Mouse (Mus musculus): ENCODE results near the gene Fam168b. TPM values are rescaled to one million over a fixed set of nuclear protein-coding genes. Genes with fewer than 3 reads are reported as not detected.

Gene Fam168b
- polyA plus RNA-seq, 1 experiment from 2014 or later, result 143 TPM

GRCm38 (mm10) chr1:34825909-34826308 lies 17.0 kb downstream of the Fam168b start:
- WGBS, result 91% methylated on average over 9 of the region's 9 CpGs

GRCm38 (mm10) chr1:34824208-34824607 lies 18.7 kb downstream of the Fam168b start:
- 90% methylated on average over 8 of the region's 8 CpGs for WGBS
- ATAC-seq, result no peak

More at GRCm38 (mm10) chr1:34825909-34826308, 17.0 kb downstream of the Fam168b start:
- no peaks in the 10 kb centered on the region for H3K9me3 ChIP-seq
- no peak overlapping the region for H3K27ac ChIP-seq
- no peak overlapping the region for H3K4me3 ChIP-seq (replicated peaks)
- H3K4me2 ChIP-seq (replicated peaks), result no peak overlapping the region
- no peak overlapping the region for H3K9ac ChIP-seq (replicated peaks)
- peaks cover 9% of the 10 kb centered on the region; the same call in 1 of the 2 replicates for H3K4me1 ChIP-seq (replicated peaks)
- ATAC-seq, result no peak
- H3K27me3 ChIP-seq, result no peaks in the 10 kb centered on the region
- peaks cover 72% of the 10 kb centered on the region for H3K36me3 ChIP-seq

GRCm38 (mm10) chr1:34823353-34823752 lies 19.5 kb downstream of the Fam168b start:
- no peak overlapping the region for H3K4me3 ChIP-seq (replicated peaks)
- H3K27ac ChIP-seq, result no peak overlapping the region
- H3K9ac ChIP-seq (replicated peaks), result no peak overlapping the region
- no peaks in the 10 kb centered on the region for H3K27me3 ChIP-seq
- H3K4me1 ChIP-seq (replicated peaks), result no peaks in the 10 kb centered on the region
- H3K4me2 ChIP-seq (replicated peaks), result no peak overlapping the region
- no peaks in the 10 kb centered on the region for H3K9me3 ChIP-seq
- peaks cover 87% of the 10 kb centered on the region for H3K36me3 ChIP-seq
- no peak for ATAC-seq
- 92% methylated on average over 6 of the region's 6 CpGs for WGBS

More at GRCm38 (mm10) chr1:34824208-34824607, 18.7 kb downstream of the Fam168b start:
- Histone ChIP-seq H3K9ac (replicated peaks) (no peak overlapping the region), H3K4me3 (replicated peaks) (no peak overlapping the region), H3K27ac (no peak overlapping the region), H3K27me3 (no peaks in the 10 kb centered on the region), H3K4me2 (replicated peaks) (no peak overlapping the region), H3K4me1 (replicated peaks) (no peaks in the 10 kb centered on the region), H3K9me3 (no peaks in the 10 kb centered on the region), H3K36me3 (peaks cover 82% of the 10 kb centered on the region)

GRCm38 (mm10) chr1:34822746-34823145 lies 20.1 kb downstream of the Fam168b start:
- WGBS, result 91% methylated on average over 7 of the region's 7 CpGs
- H3K9ac ChIP-seq (replicated peaks), result no peak overlapping the region
- H3K27ac ChIP-seq, result no peak overlapping the region
- no peaks in the 10 kb centered on the region for H3K4me1 ChIP-seq (replicated peaks)
- no peak overlapping the region for H3K4me2 ChIP-seq (replicated peaks)
- H3K4me3 ChIP-seq (replicated peaks), result no peak overlapping the region
- peaks cover 87% of the 10 kb centered on the region for H3K36me3 ChIP-seq
- H3K9me3 ChIP-seq, result no peaks in the 10 kb centered on the region
- ATAC-seq, result no peak
- H3K27me3 ChIP-seq, result no peaks in the 10 kb centered on the region

- WGBS, result 84% methylated on average over 7 of the region's 7 CpGs
- no peak for ATAC-seq
These were observed 20.9 kb downstream of the Fam168b start for GRCm38 (mm10) chr1:34822003-34822402.

GRCm38 (mm10) chr1:34821411-34821810 lies 21.5 kb downstream of the Fam168b start:
- ATAC-seq, result no peak
- WGBS, result 96% methylated on average over 2 of the region's 2 CpGs
- no peak overlapping the region for H3K4me2 ChIP-seq (replicated peaks)
- H3K36me3 ChIP-seq, result peaks cover 87% of the 10 kb centered on the region
- H3K9ac ChIP-seq (replicated peaks), result no peak overlapping the region
- H3K27ac ChIP-seq, result no peak overlapping the region
- H3K4me1 ChIP-seq (replicated peaks), result no peaks in the 10 kb centered on the region
- no peaks in the 10 kb centered on the region for H3K9me3 ChIP-seq
- H3K4me3 ChIP-seq (replicated peaks), result no peak overlapping the region
- H3K27me3 ChIP-seq, result no peaks in the 10 kb centered on the region

More at GRCm38 (mm10) chr1:34822003-34822402, 20.9 kb downstream of the Fam168b start:
- H3K4me3 ChIP-seq (replicated peaks), result no peak overlapping the region
- no peak overlapping the region for H3K27ac ChIP-seq
- H3K9me3 ChIP-seq, result no peaks in the 10 kb centered on the region
- no peak overlapping the region for H3K4me2 ChIP-seq (replicated peaks)
- no peaks in the 10 kb centered on the region for H3K27me3 ChIP-seq
- no peaks in the 10 kb centered on the region for H3K4me1 ChIP-seq (replicated peaks)
- no peak overlapping the region for H3K9ac ChIP-seq (replicated peaks)
- peaks cover 87% of the 10 kb centered on the region for H3K36me3 ChIP-seq

- Histone ChIP-seq H3K27me3 (no peaks in the 10 kb centered on the region), H3K4me3 (replicated peaks) (no peak overlapping the region), H3K9ac (replicated peaks) (no peak overlapping the region), H3K36me3 (peaks cover 91% of the 10 kb centered on the region), H3K4me2 (replicated peaks) (no peak overlapping the region), H3K9me3 (no peaks in the 10 kb centered on the region), H3K4me1 (replicated peaks) (no peaks in the 10 kb centered on the region), H3K27ac (no peak overlapping the region)
- peak; percentile 18; the same call in 1 of the 2 replicates for ATAC-seq
- WGBS, result 96% methylated on average over 6 of the region's 6 CpGs
These were observed 23.5 kb downstream of the Fam168b start for GRCm38 (mm10) chr1:34819225-34819910.

- no peak for ATAC-seq
- no peak overlapping the region for H3K4me3 ChIP-seq (replicated peaks)
- no peak overlapping the region for H3K9ac ChIP-seq (replicated peaks)
- no peak overlapping the region for H3K4me2 ChIP-seq (replicated peaks)
- H3K27me3 ChIP-seq, result no peaks in the 10 kb centered on the region
- no peak overlapping the region for H3K27ac ChIP-seq
- peaks cover 96% of the 10 kb centered on the region for H3K36me3 ChIP-seq
- 77% methylated on average over 6 of the region's 6 CpGs for WGBS
- no peaks in the 10 kb centered on the region for H3K9me3 ChIP-seq
- no peaks in the 10 kb centered on the region for H3K4me1 ChIP-seq (replicated peaks)
These were observed 27.0 kb downstream of the Fam168b start for GRCm38 (mm10) chr1:34815843-34816242.

GRCm38 (mm10) chr1:34812407-34813247 lies 30.2 kb downstream of the Fam168b start:
- H3K4me3 ChIP-seq (replicated peaks), result no peak overlapping the region
- H3K4me2 ChIP-seq (replicated peaks), result no peak overlapping the region
- H3K27me3 ChIP-seq, result no peaks in the 10 kb centered on the region
- no peaks in the 10 kb centered on the region for H3K9me3 ChIP-seq
- ATAC-seq, result no peak
- no peak overlapping the region for H3K9ac ChIP-seq (replicated peaks)
- no peaks in the 10 kb centered on the region for H3K4me1 ChIP-seq (replicated peaks)
- no peak overlapping the region for H3K27ac ChIP-seq
- H3K36me3 ChIP-seq, result peaks cover 98% of the 10 kb centered on the region
- WGBS, result 94% methylated on average over 13 of the region's 13 CpGs

GRCm38 (mm10) chr1:34811581-34811980 lies 31.3 kb downstream of the Fam168b start:
- Histone ChIP-seq H3K9me3 (no peaks in the 10 kb centered on the region), H3K27me3 (no peaks in the 10 kb centered on the region), H3K4me1 (replicated peaks) (no peaks in the 10 kb centered on the region; the same call in 1 of the 2 replicates), H3K9ac (replicated peaks) (no peak overlapping the region), H3K4me2 (replicated peaks) (no peak overlapping the region), H3K4me3 (replicated peaks) (no peak overlapping the region), H3K27ac (no peak overlapping the region), H3K36me3 (peaks cover 94% of the 10 kb centered on the region)
- no peak for ATAC-seq
- 95% methylated on average over 5 of the region's 6 CpGs for WGBS

- WGBS, result 91% methylated on average over 6 of the region's 6 CpGs
- H3K27ac ChIP-seq, result no peak overlapping the region
- H3K4me3 ChIP-seq (replicated peaks), result no peak overlapping the region
- H3K9ac ChIP-seq (replicated peaks), result no peak overlapping the region
- peaks cover 4% of the 10 kb centered on the region for H3K4me1 ChIP-seq (replicated peaks)
- H3K9me3 ChIP-seq, result no peaks in the 10 kb centered on the region
- H3K36me3 ChIP-seq, result peaks cover 92% of the 10 kb centered on the region
- H3K27me3 ChIP-seq, result no peaks in the 10 kb centered on the region
- H3K4me2 ChIP-seq (replicated peaks), result no peak overlapping the region
- no peak for ATAC-seq
These were observed 31.8 kb downstream of the Fam168b start for GRCm38 (mm10) chr1:34811035-34811434.

GRCm38 (mm10) chr1:34810293-34810692 lies 32.6 kb downstream of the Fam168b start:
- Histone ChIP-seq H3K9me3 (no peaks in the 10 kb centered on the region), H3K27ac (peak overlapping the region; percentile 5; the same call in 1 of the 2 replicates), H3K27me3 (no peaks in the 10 kb centered on the region), H3K36me3 (peaks cover 86% of the 10 kb centered on the region), H3K4me1 (replicated peaks) (peaks cover 9% of the 10 kb centered on the region), H3K4me2 (replicated peaks) (no peak overlapping the region), H3K4me3 (replicated peaks) (no peak overlapping the region), H3K9ac (replicated peaks) (no peak overlapping the region)
- WGBS, result 95% methylated on average over 11 of the region's 11 CpGs
- no peak; the same call in 1 of the 2 replicates for ATAC-seq

All from midbrain, embryonic 13.5 days (tissue).